Mouse (Mus musculus): ENCODE measurements around the gene Cacng1.

GRCm38 (mm10) chr11:107743100-107743499 is 26.8 kb upstream of the Cacng1 start:
- TF ChIP-seq CTCF (IDR thresholded peaks at IDR 0.05) (no peak), POLR2A (IDR thresholded peaks at IDR 0.05; ENCODE audit: insufficient read depth, low read depth, low read length) (no peak), EP300 (IDR thresholded peaks at IDR 0.05; ENCODE audit: insufficient read depth, low read depth, low read length) (no peak)
